Mouse (Mus musculus) cerebellum, postnatal 4 days (tissue): ENCODE results near the gene Simc1.

ENCODE experiments used
- DNase-seq, 2 experiments: peaks; one replicate each; pipeline ENCODE4 v3.0.0; 2022; ENCODE audit warnings: low spot score in 2 of 2, mixed read lengths in 1 of 2

The Simc1 gene

GRCm38 (mm10) chr13:54585831-54586230, 82.3 kb downstream of the Simc1 start:
- DNase-seq: no peak

GRCm38 (mm10) chr13:54589414-54589995, 85.9 kb downstream of the Simc1 start:
- no peak for DNase-seq

- peak; percentile 75 to 89 for DNase-seq
Observed at GRCm38 (mm10) chr13:54589996-54590951, 86.7 kb downstream of the Simc1 start, which contains the start of the genes Nop16 and Higd2a. TSS of gene Nop16 (minus strand) at chr13:54590090. TSS of gene Higd2a (plus strand) at chr13:54590207.

GRCm38 (mm10) chr13:54591776-54592356, 88.3 kb downstream of the Simc1 start:
- DNase-seq: no peak

GRCm38 (mm10) chr13:54593617-54594016, 90.0 kb downstream of the Simc1 start:
- DNase-seq: no peak

GRCm38 (mm10) chr13:54596107-54596690, 92.6 kb downstream of the Simc1 start:
- DNase-seq: no peak

- no peak for DNase-seq
Observed at GRCm38 (mm10) chr13:54596870-54597269, 93.3 kb downstream of the Simc1 start.

GRCm38 (mm10) chr13:54598622-54599143, 95.1 kb downstream of the Simc1 start:
- DNase-seq: no peak
